Mouse (Mus musculus) midbrain, embryonic 13.5 days (tissue): ENCODE results near the gene Crnn. TPM values are rescaled to one million over a fixed set of nuclear protein-coding genes. Genes with fewer than 3 reads are reported as not detected.

ENCODE experiments used
- ATAC-seq: fragments of 200-750 bp; cut with Nextera tagmentation; 2 replicates; pipeline ENCODE4 v1.8.0; 2017; ENCODE audit warnings: mild to moderate bottlenecking, moderate TSS enrichment, moderate library complexity
- H3K27ac ChIP-seq: fragments of 300-500 bp; sonication (generic); 2 replicates; pipeline ENCODE4 v1.5.1; 2015; ENCODE audit warnings: inconsistent platforms, mild to moderate bottlenecking, moderate library complexity
- H3K27me3 ChIP-seq: fragments of 300-500 bp; sonication (generic); 2 replicates; pipeline ENCODE4 v1.6.1; 2015; ENCODE audit warnings: mild to moderate bottlenecking, inconsistent platforms
- H3K36me3 ChIP-seq: fragments of 300-500 bp; sonication (generic); 2 replicates; pipeline ENCODE4 v1.6.1; 2015; ENCODE audit warnings: mild to moderate bottlenecking, inconsistent platforms
- H3K4me1 ChIP-seq: fragments of 300-500 bp; sonication (generic); replicated peaks from 2 replicates; pipeline ENCODE4 v1.6.1; 2015; ENCODE audit warnings: inconsistent platforms
- H3K4me2 ChIP-seq: fragments of 300-500 bp; sonication (generic); replicated peaks from 2 replicates; pipeline ENCODE4 v1.6.1; 2015; ENCODE audit warnings: moderate library complexity, mild to moderate bottlenecking, inconsistent platforms
- H3K4me3 ChIP-seq: fragments of 300-500 bp; sonication (generic); replicated peaks from 2 replicates; pipeline ENCODE4 v1.5.1; 2015; ENCODE audit warnings: mild to moderate bottlenecking, inconsistent platforms
- H3K9ac ChIP-seq: fragments of 300-500 bp; sonication (generic); replicated peaks from 2 replicates; pipeline ENCODE4 v1.6.1; 2015; ENCODE audit warnings: mild to moderate bottlenecking, inconsistent platforms
- H3K9me3 ChIP-seq: fragments of 300-500 bp; sonication (generic); 2 replicates; pipeline ENCODE4 v1.6.1; 2016; ENCODE audit warnings: mild to moderate bottlenecking, inconsistent platforms
- WGBS: fragments of 180-500 bp; shearing (Covaris S2); methylation state at CpG from one replicate; pipeline ENCODE4 v1.1.7; 2015; 5-methylcytosine and 5-hydroxymethylcytosine counted together
- polyA plus RNA-seq: library from polyadenylated mRNA; unstranded; fragments of >200 nt; fragmentation: Nextera tagmentation; extraction: Ambion mirVana; gene quantifications from 2 replicates; pipeline ENCODE4 v1.2.1, GENCODE M21; 2015

Crnn gene
- polyA plus RNA-seq, result not detected in 2 replicates

- Histone ChIP-seq H3K36me3 (no peaks in the 10 kb centered on the region), H3K4me3 (no peak within 1 kb of the TSS), H3K27me3 (no peaks in the 10 kb centered on the region), H3K9ac (no peak within 1 kb of the TSS), H3K9me3 (no peaks in the 10 kb centered on the region), H3K27ac (no peak within 1 kb of the TSS), H3K4me2 (no peak within 1 kb of the TSS), H3K4me1 (no peaks in the 10 kb centered on the region)
- no peak for ATAC-seq
- WGBS, result 45% methylated on average over 1 of the region's 1 CpGs
These were observed at the start of gene Crnn for GRCm38 (mm10) chr3:93144510-93145051. Crnn (plus strand) TSS chr3:93144787.

GRCm38 (mm10) chr3:93096447-93096846 is 48.1 kb upstream of the Crnn start:
- H3K27ac ChIP-seq, result no peak overlapping the region
- no peaks in the 10 kb centered on the region for H3K27me3 ChIP-seq
- no peaks in the 10 kb centered on the region for H3K36me3 ChIP-seq
- WGBS, result 79% methylated on average over 2 of the region's 2 CpGs
- no peak for ATAC-seq
- no peaks in the 10 kb centered on the region for H3K9me3 ChIP-seq
- no peak overlapping the region for H3K4me3 ChIP-seq
- H3K4me2 ChIP-seq, result no peak overlapping the region
- no peaks in the 10 kb centered on the region for H3K4me1 ChIP-seq
- no peak overlapping the region for H3K9ac ChIP-seq

GRCm38 (mm10) chr3:93111668-93112067 is 32.9 kb upstream of the Crnn start:
- 42% methylated on average over 5 of the region's 5 CpGs for WGBS
- Histone ChIP-seq H3K4me1 (no peaks in the 10 kb centered on the region), H3K36me3 (no peaks in the 10 kb centered on the region), H3K4me2 (no peak overlapping the region), H3K9ac (no peak overlapping the region), H3K27me3 (no peaks in the 10 kb centered on the region), H3K4me3 (no peak overlapping the region), H3K9me3 (no peaks in the 10 kb centered on the region), H3K27ac (no peak overlapping the region)
- no peak for ATAC-seq

- H3K4me2 ChIP-seq, result no peak overlapping the region
- no peak overlapping the region for H3K27ac ChIP-seq
- ATAC-seq, result peak; percentile 30; the same call in 1 of the 2 replicates
- no peaks in the 10 kb centered on the region for H3K9me3 ChIP-seq
- H3K9ac ChIP-seq, result no peak overlapping the region
- no peak overlapping the region for H3K4me3 ChIP-seq
- H3K36me3 ChIP-seq, result no peaks in the 10 kb centered on the region
- WGBS, result 2% methylated on average over 2 of the region's 2 CpGs
- H3K4me1 ChIP-seq, result no peaks in the 10 kb centered on the region
- no peaks in the 10 kb centered on the region for H3K27me3 ChIP-seq
These were observed 30.1 kb upstream of the Crnn start for GRCm38 (mm10) chr3:93114481-93114880.

- H3K4me2 ChIP-seq, result no peak overlapping the region
- H3K9me3 ChIP-seq, result no peaks in the 10 kb centered on the region
- H3K36me3 ChIP-seq, result no peaks in the 10 kb centered on the region
- H3K9ac ChIP-seq, result no peak overlapping the region
- H3K27ac ChIP-seq, result no peak overlapping the region
- H3K4me1 ChIP-seq, result no peaks in the 10 kb centered on the region
- no peaks in the 10 kb centered on the region for H3K27me3 ChIP-seq
- WGBS, result 42% methylated on average over 4 of the region's 4 CpGs
- no peak for ATAC-seq
- H3K4me3 ChIP-seq, result no peak overlapping the region
These were observed 25.5 kb upstream of the Crnn start for GRCm38 (mm10) chr3:93119101-93119500.

- Histone ChIP-seq H3K4me1 (no peaks in the 10 kb centered on the region), H3K4me3 (no peak overlapping the region), H3K27me3 (no peaks in the 10 kb centered on the region), H3K4me2 (no peak overlapping the region), H3K9me3 (no peaks in the 10 kb centered on the region), H3K36me3 (no peaks in the 10 kb centered on the region), H3K9ac (no peak overlapping the region), H3K27ac (no peak overlapping the region)
- WGBS, result 76% methylated on average over 4 of the region's 4 CpGs
- ATAC-seq, result no peak
These were observed 16.5 kb upstream of the Crnn start for GRCm38 (mm10) chr3:93128052-93128451.

GRCm38 (mm10) chr3:93129076-93129475 is 15.5 kb upstream of the Crnn start:
- Histone ChIP-seq H3K36me3 (no peaks in the 10 kb centered on the region), H3K4me1 (no peaks in the 10 kb centered on the region), H3K4me3 (no peak overlapping the region), H3K9me3 (no peaks in the 10 kb centered on the region), H3K4me2 (no peak overlapping the region), H3K9ac (no peak overlapping the region), H3K27me3 (no peaks in the 10 kb centered on the region), H3K27ac (no peak overlapping the region)
- WGBS, result 47% methylated on average over 5 of the region's 5 CpGs
- no peak for ATAC-seq

GRCm38 (mm10) chr3:93130460-93130859 is 14.1 kb upstream of the Crnn start:
- Histone ChIP-seq H3K9me3 (no peaks in the 10 kb centered on the region), H3K9ac (no peak overlapping the region), H3K27ac (no peak overlapping the region), H3K36me3 (no peaks in the 10 kb centered on the region), H3K4me1 (no peaks in the 10 kb centered on the region), H3K4me3 (no peak overlapping the region), H3K27me3 (no peaks in the 10 kb centered on the region), H3K4me2 (no peak overlapping the region)
- 9% methylated on average over 3 of the region's 3 CpGs for WGBS
- peak; percentile 77 for ATAC-seq

- H3K9ac ChIP-seq, result no peak overlapping the region
- H3K36me3 ChIP-seq, result no peaks in the 10 kb centered on the region
- H3K4me1 ChIP-seq, result no peaks in the 10 kb centered on the region
- no peak overlapping the region for H3K4me2 ChIP-seq
- 88% methylated on average over 6 of the region's 6 CpGs for WGBS
- no peak overlapping the region for H3K4me3 ChIP-seq
- no peaks in the 10 kb centered on the region for H3K27me3 ChIP-seq
- H3K9me3 ChIP-seq, result no peaks in the 10 kb centered on the region
- ATAC-seq, result no peak
- no peak overlapping the region for H3K27ac ChIP-seq
These were observed 17.9 kb downstream of the Crnn start for GRCm38 (mm10) chr3:93162502-93162901.

GRCm38 (mm10) chr3:93162996-93163592 is 18.5 kb downstream of the Crnn start:
- no peak for ATAC-seq
- H3K27ac ChIP-seq, result no peak overlapping the region

GRCm38 (mm10) chr3:93180856-93181255 is 36.3 kb downstream of the Crnn start:
- Histone ChIP-seq H3K9me3 (no peaks in the 10 kb centered on the region), H3K4me1 (no peaks in the 10 kb centered on the region), H3K4me2 (no peak overlapping the region), H3K27me3 (no peaks in the 10 kb centered on the region), H3K4me3 (no peak overlapping the region), H3K9ac (no peak overlapping the region), H3K27ac (no peak overlapping the region), H3K36me3 (no peaks in the 10 kb centered on the region)
- WGBS, result 92% methylated on average over 4 of the region's 4 CpGs
- no peak for ATAC-seq

More at GRCm38 (mm10) chr3:93162996-93163592, 18.5 kb downstream of the Crnn start:
- no peaks in the 10 kb centered on the region for H3K27me3 ChIP-seq
- H3K36me3 ChIP-seq, result no peaks in the 10 kb centered on the region
- H3K9ac ChIP-seq, result no peak overlapping the region
- H3K4me1 ChIP-seq, result no peaks in the 10 kb centered on the region
- no peaks in the 10 kb centered on the region for H3K9me3 ChIP-seq
- WGBS, result 58% methylated on average over 1 of the region's 1 CpGs
- no peak overlapping the region for H3K4me3 ChIP-seq
- no peak overlapping the region for H3K4me2 ChIP-seq

- Histone ChIP-seq H3K27ac (no peak within 1 kb of the TSS), H3K4me1 (no peaks in the 10 kb centered on the region), H3K9ac (no peak within 1 kb of the TSS), H3K27me3 (no peaks in the 10 kb centered on the region), H3K36me3 (no peaks in the 10 kb centered on the region), H3K9me3 (peaks cover 6% of the 10 kb centered on the region), H3K4me2 (no peak within 1 kb of the TSS), H3K4me3 (no peak within 1 kb of the TSS)
- no peak for ATAC-seq
- WGBS, result 79% methylated on average over 3 of the region's 3 CpGs
These were observed 52.4 kb downstream of the Crnn start, which contains the start of gene Flg2 for GRCm38 (mm10) chr3:93196978-93197377. Flg2 (plus strand) TSS chr3:93197278.
